Mouse (Mus musculus): ENCODE results near the gene Oas3.

Oas3 gene

DNA sequence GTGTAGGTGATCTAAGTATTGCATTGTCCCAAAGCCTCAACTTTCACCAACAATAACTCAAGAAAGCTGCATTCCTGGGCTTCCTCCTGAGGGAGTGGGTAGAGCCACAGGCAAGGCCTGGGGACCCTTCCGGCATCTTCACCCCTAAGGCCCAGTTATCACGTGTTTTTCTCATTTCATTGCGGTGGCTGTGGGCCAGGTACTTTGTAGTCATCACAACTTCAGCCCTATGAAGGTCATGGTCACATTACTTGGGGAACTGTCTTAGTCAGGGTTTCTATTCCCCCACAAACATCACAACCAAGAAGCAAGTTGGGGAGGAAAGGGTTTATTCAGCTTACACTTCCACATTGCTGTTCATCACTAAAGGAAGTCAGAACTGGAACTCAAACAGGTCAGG, 24.7 kb downstream of the Oas3 start:
- no peak for ATAC-seq (ENCODE audit: low TSS enrichment)

DNA sequence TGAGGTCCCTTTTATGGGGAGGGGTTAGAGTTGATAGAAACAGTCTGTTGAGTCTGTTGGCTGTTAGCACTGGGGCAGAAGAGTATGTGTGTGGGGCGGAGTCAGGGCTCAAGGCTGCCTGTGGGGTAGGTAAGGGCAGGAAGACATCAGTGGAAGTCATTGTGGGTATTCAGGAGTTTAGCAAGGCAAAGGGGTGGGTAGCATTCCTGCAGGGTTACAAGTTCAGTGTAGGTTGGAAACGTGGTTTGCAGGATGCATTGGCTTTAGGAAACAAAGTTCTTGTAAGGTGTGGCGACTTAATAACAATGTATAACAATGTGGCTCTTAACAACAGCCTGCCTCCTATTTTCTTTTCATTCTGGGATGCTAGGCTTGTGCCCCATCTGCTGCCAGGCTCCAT, 26.3 kb downstream of the Oas3 start:
- no peak for ATAC-seq (ENCODE audit: low TSS enrichment)

DNA sequence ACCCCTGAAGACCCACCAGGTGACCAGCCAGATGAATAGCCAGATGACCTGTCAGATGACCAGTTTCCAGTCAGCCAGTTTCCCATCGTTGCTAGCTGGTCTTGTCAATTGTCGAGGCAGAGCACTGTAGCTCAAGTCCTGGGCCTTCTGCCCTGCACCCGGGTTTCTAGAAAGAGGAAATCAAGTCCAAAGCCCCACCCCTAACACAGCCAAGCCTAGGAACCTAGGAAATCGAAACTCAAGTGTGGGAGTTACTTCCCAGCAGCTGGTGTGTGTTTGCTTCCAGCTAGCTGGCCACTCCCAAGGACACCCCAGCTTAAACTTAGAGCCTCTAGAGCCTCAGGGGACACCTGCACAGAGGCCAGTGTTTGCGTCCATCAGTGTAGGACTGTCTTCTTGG, 27.8 kb downstream of the Oas3 start, which contains the start of gene Oas2:
Oas2 (minus strand) TSS at position 166 of the 400 bp plus-strand sequence.
- no peak for ATAC-seq (ENCODE audit: low TSS enrichment)

DNA sequence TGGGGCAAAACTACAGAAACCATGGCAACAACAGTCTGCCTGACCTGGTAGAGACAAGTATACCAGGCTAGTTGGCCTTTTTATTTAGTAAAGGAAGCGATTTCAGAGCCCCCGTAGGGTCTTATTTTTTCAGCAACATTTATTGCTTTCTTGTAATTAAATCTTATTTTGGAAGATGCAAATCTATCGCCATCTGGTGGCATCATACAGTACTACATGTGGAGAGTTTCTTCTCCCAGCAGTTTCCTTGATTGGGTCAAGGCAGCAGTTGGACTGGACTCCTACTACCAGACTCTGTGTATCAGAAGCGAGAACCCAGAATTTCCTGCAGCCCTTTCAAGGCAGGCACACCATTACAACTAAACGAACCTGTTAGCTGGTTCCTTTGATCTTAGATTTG, 31.0 kb downstream of the Oas3 start:
- ATAC-seq (ENCODE audit: low TSS enrichment), result no peak

DNA sequence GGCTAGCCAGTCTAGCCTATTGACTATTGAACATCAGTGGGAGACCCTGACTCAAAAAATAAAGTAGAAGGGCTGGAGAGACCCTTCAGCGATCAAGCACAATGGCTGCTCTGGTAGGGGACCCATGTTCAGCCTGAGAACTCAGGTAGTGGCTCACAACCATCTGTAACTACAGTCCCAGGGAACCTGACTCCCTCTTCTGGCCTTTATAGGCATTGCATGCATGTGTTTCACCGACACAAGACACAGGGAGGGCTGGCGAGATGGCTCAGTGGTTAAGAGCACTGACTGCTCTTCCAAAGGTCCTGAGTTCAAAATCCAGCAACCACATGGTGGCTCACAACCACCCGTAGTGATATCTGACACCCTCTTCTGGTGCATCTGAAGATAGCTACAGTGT, 35.3 kb downstream of the Oas3 start:
- ATAC-seq (ENCODE audit: low TSS enrichment), result no peak

DNA sequence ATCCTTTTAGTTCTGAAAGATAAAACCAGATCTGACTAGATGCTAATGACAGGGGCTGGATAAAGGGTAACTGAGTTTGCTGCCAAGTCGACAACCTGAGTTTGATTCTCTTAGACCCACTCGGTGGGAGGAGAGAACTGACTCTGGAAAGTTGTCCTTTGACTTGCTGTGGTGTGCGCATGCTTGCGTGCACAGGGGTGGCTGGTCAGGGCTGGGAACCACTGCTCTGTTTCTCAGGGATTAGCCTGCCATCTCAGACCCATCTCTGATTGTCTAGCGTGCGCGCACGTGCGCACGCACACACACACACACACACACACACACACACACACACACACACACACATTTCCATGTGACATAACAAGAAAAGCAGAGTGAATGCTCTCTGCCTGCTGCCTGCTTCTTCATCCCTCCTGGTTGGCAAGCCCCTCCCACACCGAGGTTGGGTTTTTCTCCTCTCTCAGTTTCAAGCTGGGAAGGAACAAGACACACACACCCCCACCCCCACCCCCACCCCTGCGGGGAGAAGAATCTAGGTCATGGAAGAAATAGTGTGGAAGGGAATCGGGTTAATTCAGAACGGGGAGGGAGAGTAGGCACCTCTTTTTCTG, 43.0 kb downstream of the Oas3 start:
- ATAC-seq (ENCODE audit: low TSS enrichment), result peak; percentile 47; the same call in 1 of the 2 replicates

DNA sequence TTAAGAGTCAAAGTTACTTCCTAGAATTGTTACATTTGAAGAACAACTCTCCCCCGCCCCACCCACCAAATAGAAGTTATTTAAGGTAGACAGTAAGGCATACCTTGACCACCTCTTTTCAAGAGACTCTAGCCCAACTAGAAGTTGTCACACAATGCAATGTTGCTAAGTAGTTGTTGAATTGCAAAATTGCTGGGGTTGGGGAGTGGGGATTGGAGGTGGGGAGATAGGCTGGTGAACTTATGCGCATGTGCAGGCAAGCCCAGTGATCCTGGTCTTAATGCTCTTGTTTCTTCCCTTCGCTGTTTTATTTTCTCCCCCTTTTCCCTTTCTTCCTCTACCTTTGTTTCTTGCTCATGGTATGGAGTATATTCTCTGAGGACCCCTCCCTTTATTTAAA, 43.8 kb downstream of the Oas3 start:
- ATAC-seq (ENCODE audit: low TSS enrichment), result no peak

DNA sequence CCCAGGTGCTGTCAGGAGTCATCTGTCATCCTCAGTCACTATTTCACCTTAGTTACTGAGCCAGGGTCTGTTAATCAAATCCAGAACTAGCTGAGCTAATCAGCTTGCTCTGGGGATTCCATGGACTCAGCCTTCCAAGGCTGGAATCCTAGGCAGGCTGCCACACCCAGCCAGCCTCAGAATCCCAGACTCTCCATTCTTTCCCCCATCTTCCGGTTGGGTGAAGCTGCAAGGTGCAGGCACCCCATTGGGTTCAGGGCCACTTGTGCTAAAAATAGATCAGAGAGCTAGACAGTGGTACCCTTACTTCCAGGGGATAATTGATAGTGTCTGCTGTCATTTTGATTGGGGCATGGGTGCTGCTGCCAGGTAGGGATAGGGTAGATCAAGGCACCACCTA, 44.7 kb downstream of the Oas3 start:
- ATAC-seq (ENCODE audit: low TSS enrichment), result no peak

DNA sequence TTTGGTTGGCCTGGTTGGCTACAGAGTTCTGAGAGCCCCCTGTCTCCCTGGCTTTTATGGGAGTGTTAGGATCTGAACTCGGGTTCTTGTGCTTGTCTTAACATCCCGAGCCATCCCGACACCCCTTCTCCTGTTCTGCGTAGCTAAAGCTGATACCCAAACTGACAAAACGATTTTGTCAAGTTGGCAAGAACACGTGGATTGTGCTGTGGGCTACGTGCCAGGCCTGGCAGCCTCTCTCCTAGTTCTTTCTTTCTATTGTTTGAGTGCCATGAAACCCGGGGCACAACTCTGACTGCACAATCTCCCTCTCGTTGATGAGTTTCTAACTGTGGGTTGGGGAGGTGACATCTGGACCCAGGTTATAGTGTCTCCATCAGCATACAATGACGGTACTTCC, 48.1 kb downstream of the Oas3 start:
- ATAC-seq (ENCODE audit: low TSS enrichment), result no peak

DNA sequence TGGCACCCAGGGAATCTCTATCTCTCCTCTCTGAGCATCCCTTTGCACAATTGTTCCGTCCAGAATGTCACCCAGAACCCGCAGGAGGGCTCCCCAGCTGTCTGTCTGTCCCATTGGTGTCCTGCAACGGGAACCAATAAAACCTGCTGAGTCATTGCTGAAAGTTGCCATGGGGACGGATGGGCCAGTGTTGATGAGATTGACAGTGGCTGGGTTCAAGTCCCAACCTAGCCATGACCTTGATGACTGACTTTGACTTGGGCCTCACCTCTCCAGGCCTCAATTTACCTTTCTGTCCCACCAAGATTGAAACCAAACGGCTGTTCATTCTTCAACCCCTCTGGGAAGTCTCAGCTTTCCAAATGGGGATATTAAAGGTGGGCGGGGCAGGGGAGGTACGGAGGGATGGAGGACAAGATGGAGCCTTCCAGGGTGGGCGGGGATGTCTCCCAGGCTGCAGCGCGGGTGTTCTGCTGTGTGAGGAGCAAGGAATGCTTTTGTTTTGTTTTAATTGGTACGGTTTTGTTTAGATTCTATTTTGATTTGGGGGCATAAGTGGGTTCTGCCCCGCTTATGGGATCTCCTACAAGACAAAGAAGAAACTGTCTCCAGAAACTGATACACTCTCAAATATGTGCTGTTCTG, 51.5 kb downstream of the Oas3 start:
- no peak for ATAC-seq (ENCODE audit: low TSS enrichment)

DNA sequence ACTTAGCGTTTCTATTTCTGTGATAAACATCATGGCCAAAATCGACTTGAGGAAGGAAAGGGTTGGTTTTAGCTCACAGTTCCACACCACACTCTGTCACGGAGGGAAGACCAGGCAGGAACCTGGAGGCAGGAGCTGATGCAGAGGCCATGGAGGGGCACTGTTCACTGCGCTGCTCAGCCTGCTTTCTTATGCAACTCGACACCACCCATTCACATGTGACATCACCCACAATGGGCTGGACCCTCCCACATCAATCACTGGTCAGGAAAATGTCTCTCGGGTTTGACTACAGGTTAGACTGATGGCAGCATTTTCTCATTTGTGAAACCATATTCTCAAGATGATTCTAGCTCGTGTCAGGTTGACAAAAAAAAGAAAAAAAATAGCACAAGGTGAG, 56.5 kb downstream of the Oas3 start:
- no peak for ATAC-seq (ENCODE audit: low TSS enrichment)

DNA sequence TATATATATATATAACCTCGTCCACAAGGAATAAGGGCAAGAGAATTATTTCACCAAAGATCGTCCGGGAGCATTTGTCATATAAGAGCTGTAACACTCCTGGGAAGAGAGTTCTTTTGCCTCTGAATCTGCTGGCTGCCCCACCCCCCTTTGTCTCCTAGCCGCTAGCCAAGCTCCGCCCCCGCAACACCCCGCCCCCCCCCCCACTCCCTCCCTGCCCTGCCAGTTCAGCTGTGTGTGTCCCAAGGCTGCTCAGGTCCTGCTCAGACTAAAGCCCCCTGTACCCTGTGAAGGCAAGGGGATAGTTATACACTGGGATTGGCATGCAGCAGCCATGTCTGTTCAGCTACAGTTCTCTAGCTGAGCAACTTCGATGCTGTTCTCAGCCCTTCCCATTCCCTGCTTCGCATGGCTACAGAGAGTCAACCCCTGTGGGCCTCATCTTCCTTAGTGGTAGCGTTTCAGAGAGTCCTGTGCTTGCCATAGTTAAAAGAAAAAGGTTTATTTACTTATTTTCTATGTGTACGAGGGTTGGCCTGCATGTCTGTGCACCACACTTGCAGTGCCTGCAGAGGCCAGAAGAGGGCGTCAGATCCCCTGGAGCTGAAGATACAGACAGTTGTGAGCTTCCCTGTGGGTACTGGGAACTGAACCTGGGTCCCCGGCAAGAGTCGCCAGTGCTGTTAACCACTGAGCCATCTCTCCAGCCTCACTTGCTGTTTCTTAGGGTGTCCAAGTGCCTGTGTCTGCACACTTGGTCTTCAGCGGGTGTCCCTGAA, 58.7 kb downstream of the Oas3 start:
- no peak for ATAC-seq (ENCODE audit: low TSS enrichment)

DNA sequence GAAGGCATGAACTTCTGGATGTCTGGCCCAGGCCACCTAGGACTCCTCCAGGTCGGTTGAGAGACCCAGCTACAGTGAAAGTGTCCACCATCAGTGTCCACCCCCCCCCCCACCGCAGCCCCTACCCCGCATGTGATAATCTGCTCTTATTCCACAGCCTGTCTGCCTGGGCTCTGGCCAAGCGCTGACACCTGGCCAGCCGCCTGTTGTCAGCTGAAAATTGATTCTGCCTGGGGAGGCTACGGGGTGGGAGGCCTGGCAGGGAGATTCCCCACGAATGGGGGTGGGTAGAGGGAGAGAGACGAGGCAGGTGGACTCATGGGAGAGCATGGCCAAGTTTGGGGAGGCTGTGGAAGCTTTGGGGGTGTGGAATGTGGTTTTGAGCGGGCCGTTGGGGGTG, 60.3 kb downstream of the Oas3 start:
- no peak for ATAC-seq (ENCODE audit: low TSS enrichment)

DNA sequence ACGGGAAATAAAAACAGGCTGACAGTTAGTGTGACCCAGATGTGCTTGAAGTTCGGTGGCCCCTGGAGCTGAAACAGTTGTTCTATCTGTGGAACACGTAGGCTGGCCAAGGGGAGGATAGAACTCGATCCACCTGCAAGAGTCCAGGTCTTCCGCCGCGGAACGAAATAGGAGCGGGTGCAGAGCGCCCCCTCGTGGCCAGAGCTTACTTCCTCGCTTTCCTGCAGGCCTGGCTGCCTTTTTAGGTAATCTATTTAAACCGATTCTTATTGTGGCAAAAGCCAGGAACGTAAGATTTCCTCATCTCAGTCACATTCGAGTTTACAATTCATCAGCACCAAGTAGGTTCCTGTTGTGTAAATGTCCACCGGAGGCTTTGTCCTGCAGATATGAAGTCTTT, 63.1 kb downstream of the Oas3 start:
- ATAC-seq (ENCODE audit: low TSS enrichment), result peak; percentile 48; the same call in 1 of the 2 replicates

DNA sequence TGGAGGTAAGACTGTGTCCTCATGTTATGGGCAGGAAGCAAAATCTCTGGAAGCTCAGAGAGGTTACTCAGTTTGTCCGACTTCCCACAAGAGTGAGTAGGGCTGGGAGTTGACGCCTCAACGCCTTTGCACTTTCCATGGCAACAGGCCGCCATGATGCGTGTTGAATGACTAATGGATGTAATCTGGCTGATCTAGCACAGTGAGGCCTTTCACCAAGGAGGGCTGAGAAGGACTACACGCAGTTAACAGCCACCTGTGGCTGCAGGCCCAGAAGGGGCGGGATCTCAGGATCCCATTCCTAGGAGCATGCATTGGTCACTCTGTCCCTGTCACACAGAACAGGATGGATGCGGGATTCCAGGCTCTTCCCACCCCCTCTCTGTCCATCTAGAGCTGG, 64.7 kb downstream of the Oas3 start:
- ATAC-seq (ENCODE audit: low TSS enrichment), result no peak

DNA sequence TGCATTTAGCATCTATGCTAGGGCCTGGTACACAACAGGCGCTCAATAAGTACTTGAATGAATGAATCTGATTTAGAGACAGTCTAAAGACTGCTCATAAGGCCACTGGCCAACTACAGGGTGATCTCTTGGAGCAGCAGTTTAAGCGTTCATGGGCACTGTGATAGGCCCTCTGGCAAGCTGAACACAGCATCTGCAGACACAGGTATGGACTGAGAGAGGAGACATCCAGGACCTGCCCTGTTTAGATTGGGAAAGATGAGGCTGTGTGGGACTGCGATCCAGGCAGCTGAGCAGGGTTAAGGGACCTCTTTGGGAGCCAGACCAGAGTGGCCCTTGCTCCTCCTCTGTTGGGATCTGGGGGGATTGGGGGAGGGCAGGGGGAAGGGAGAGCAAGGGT, 65.6 kb downstream of the Oas3 start, which contains the start of gene Dtx1:
Dtx1 (minus strand) TSS at position 101 of the 400 bp plus-strand sequence.
- ATAC-seq (ENCODE audit: low TSS enrichment), result no peak

DNA sequence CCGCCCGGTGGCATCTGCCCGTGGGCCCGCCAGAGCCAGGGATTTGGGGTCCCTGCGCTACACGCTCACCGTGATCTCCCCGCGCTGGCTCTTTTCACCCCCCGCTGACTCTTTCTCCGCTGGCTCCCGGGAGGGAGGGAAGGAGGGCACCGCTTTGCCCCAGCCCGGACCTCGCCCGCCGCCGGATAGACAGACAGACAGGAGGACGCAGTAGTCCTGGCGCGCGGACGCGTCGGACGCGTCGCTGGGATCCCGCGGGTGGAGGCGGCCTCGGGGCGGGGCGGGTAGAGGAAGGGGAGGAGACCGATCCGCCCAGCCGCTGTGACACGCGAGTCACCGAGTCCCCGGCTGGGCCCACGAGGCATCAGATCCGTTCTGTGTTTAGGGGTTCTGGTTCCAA, 66.0 kb downstream of the Oas3 start:
- ATAC-seq (ENCODE audit: low TSS enrichment), result peak; percentile 72

DNA sequence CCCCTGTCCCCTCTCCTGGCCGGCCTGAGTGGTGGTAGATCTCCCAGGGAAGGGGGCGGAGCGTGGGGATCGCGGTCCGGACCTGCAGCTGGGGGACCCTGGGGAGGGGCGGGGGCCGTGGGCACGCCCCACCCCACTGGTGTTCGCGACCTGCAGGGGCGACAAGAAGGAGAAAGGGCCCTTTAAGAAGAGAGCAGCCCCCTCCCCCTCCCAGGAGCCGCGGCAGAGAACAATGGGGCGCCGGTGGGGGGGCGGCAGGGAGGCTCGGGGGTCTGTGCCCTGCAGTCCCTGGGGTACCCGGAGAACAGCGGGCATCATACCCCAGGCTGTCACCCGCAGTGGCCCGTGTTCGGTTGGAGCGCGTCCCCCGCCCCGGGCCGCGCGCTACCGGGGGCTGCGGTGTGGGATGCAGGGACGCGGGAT, 66.6 kb downstream of the Oas3 start:
- peak; percentile 7; the same call in 1 of the 2 replicates for ATAC-seq (ENCODE audit: low TSS enrichment)

DNA sequence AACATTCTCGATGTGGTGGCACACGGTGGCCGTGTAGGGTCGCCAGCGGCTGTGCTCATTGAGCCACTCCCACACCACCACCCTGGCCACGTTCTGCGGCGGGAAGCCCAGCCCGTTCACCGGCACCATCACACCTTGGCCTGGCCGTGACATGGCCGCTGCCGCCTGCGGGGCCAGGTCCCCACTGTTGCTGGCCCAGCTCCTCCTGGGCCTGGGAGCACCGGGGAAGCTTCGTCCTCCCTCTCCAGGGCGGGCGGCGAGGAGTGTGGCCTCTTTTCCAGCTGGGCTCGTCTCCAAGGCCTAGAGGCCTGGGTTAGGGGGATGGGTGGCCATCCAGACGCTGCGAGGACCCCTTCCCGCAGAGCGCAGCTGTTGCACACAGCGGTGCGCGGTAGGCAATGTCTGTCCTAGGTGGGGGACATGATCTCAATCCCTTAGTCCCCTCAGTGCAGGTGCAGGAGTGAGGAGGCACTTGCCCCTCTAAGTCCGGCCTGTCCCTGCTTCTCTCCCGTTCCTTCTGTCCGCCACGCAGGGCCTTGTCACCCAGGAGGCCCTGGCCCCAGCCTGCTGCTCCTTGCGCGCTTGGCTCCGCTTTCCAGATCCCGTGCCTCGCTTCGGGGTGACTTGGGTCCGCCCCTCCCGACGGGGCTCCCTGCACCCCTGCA, 67.2 kb downstream of the Oas3 start:
- ATAC-seq (ENCODE audit: low TSS enrichment), result 0 out of 2 replicates have a peak, but pooled peaks have one; percentile 25

DNA sequence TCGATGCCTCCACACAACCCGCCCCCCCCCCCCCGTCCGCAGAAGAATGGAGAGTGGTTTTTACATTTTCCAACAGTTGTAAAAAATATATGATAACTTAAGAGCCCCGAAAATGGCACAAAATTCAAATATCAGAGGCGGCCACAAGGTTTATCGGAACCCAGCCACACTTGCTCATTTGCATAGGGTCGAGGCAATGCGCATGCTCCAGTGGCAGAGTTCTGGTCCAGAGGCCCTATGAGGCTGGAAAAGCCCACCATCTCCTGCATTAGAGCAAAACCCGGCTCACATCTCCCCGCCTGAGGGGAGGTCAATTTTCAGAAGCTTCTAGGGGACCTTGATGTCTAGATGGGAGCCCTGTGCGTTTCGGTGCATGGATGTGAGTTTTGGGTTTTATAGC, 70.5 kb downstream of the Oas3 start:
- ATAC-seq (ENCODE audit: low TSS enrichment), result no peak

DNA sequence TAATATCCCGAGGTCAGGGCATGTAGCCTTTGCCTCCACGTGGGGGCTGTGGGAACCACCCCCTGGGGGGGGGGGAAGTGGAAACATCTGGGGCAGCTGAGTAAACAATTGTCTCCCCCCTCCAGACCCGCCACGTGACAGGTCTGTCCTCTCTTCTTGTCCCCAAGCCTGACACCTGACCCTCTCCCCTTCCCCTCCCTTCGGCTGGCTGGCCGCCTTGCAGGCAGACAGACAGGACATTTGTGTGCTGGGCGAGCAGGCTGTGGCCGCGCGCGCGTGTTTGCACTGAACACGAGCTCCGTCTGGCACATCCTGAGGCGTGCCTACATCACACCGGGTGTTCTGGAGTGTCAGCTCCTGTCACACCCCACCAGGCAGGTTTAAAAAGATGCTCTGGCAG, 70.9 kb downstream of the Oas3 start:
- ATAC-seq (ENCODE audit: low TSS enrichment), result no peak

DNA sequence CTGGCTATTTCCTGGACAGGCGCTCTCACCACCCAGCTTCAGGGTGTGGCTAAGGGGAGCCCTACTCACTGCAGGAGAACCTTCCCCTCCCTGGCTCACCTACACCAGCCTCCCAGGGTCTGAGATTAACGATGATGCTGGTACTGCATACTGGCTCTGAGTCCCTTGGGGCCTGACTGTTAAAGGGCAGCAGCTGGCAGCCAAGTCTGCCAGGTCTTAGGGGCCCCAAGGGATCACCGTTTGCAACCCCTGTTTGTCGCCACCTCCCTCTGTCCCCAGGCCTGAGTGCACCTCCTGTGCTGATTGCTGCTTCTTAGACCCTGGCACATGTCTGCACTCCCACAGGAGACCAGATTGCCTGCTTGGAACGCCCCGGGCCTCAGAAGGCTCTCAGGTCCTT, 73.0 kb downstream of the Oas3 start:
- ATAC-seq (ENCODE audit: low TSS enrichment), result no peak

Data from frontal cortex, adult (tissue).